Mouse (Mus musculus): Measurements from ENCODE around the gene Ush2a. TPM values are rescaled to one million over a fixed set of nuclear protein-coding genes. Genes with fewer than 3 reads are reported as not detected.

Gene Ush2a
- total and polyA plus RNA-seq, 3 experiments, result under 0.01 to 0.04 TPM; not detected in 1

DNA sequence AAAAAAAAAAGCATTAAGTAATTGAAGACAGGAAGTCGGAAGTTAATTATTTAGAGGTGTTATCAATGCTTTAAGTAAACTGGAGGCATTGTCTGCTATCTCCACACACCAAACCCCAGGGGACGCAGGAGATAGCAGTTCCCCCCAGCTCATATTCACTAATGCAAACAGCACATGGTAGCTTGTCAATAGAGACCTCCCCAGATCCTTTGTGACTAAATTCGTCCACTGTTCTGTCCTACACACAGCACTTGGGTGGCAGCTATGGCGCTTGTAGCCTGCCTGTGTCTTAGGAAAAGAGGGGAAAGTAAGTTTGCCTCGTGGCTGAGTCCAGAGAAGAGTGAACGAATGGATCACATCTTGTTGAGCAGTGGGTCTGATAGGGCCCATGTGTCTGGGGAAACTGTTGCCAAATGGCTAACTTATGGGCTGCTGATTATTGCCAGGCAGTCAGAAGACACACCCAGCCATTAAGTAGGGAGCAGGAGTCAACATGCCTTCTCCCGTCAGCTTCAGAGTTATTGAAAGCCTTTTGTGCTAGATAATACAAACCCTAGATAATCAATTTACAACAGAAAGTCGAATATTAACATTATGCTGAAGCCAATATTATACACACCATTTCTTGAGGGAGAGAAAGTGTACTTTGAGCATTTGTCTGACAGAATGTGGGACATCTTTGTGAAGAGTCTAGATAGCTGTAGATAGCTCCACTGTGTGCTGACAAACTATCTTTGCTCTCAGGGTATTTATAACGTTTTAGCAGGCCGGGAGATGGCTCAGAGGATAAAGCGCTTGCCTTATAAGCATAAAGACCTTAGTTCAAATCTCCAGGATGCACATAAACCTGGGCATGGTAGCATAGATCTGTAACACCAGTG, 568.9 kb downstream of the Ush2a start (continued):
- TF ChIP-seq CHD1 (IDR thresholded peaks at IDR 0.05; ENCODE audit: low read depth, low read length) (no peak), TAL1 (IDR thresholded peaks at IDR 0.05; ENCODE audit: low read length) (peak; percentile 77), MEF2A (IDR thresholded peaks at IDR 0.05; ENCODE audit: extremely low read depth, insufficient replicate concordance, low read depth, low read length, poor library complexity, severe bottlenecking) (peak; percentile 14; the same call in 1 of the 2 replicates), ZKSCAN1 (IDR thresholded peaks at IDR 0.05; ENCODE audit: low read depth, low read length) (0 out of 2 replicates have a peak, but pooled peaks have one; percentile 60), CTCF (IDR thresholded peaks at IDR 0.05 in 2 of 3, conservative IDR thresholded peaks at IDR 0.05 in 1 of 3; ENCODE audit: control insufficient read depth in 1 of 3, insufficient read depth in 1 of 3, low read depth in 2 of 3, low read length in 3 of 3, poor library complexity in 1 of 3, severe bottlenecking in 1 of 3) (no peak), JUND (IDR thresholded peaks at IDR 0.05; ENCODE audit: low read depth, low read length) (no peak), TCF12 (IDR thresholded peaks at IDR 0.05; ENCODE audit: low read depth, low read length) (peak; percentile 95), POLR2A (IDR thresholded peaks at IDR 0.05; ENCODE audit: control insufficient read depth in 1 of 2, insufficient read depth in 1 of 2, low read depth in 1 of 2, low read length in 2 of 2, poor library complexity in 1 of 2) (peak; percentile 46 to 50; a peak in 1 of 4 replicates), ZC3H11A (IDR thresholded peaks at IDR 0.05; ENCODE audit: low read depth, low read length) (no peak), HCFC1 (IDR thresholded peaks at IDR 0.05; ENCODE audit: low read depth, low read length) (0 out of 2 replicates have a peak, but pooled peaks have one; percentile 13), MYC (IDR thresholded peaks at IDR 0.05; ENCODE audit: low read depth, low read length) (peak; percentile 88)

DNA sequence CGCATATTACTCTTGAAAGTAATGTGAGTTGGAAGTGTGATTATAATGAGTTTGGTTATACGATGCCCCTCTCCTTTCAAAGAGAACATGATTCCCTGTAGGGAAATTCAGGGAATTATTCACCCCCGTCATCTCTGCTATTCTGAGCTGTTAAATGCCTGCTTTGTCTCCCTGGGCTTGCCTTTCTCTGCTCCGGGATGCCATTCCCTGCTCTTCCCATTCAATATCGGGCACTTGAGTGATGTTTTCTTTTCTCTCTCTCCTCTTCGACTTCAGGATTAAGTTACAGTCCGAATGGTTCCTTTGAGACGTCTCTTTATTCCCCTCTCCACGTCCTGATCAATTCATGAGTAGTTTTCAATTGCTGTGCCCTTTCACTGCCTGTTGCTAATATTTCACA, 572.1 kb downstream of the Ush2a start:
- peaks cover 0 to 62% of the 10 kb centered on the region in 2 experiments; a peak in 2 of 4 replicates for H3K36me3 ChIP-seq (ENCODE audit: control insufficient read depth in 1 of 2, insufficient read depth in 2 of 2, low read length in 2 of 2)
- no peak overlapping the region for H3K27ac ChIP-seq (ENCODE audit: control insufficient read depth, low read depth, low read length)
- no peaks in the 10 kb centered on the region; the same call in 1 of the 2 replicates for H3K79me2 ChIP-seq (ENCODE audit: control insufficient read depth, insufficient read depth, low read length, poor library complexity)
- H3K27me3 ChIP-seq (ENCODE audit: control insufficient read depth in 1 of 2, insufficient read depth in 2 of 2, low read length in 2 of 2), result no peaks in the 10 kb centered on the region
- H3K9ac ChIP-seq (ENCODE audit: control insufficient read depth, low read depth, low read length, poor library complexity, severe bottlenecking), result no peak overlapping the region
- peaks cover 33 to 57% of the 10 kb centered on the region in 2 experiments for H3K4me1 ChIP-seq (ENCODE audit: control insufficient read depth in 1 of 2, insufficient read depth in 2 of 2, low read length in 2 of 2)
- TF ChIP-seq USF1 (IDR thresholded peaks at IDR 0.05; ENCODE audit: low read depth, low read length) (no peak), HCFC1 (IDR thresholded peaks at IDR 0.05; ENCODE audit: low read depth, low read length) (no peak), ZNF384 (IDR thresholded peaks at IDR 0.05; ENCODE audit: low read depth, low read length) (no peak), POLR2AphosphoS2 (IDR thresholded peaks at IDR 0.05; ENCODE audit: low read length) (no peak)
- H3K4me3 ChIP-seq (ENCODE audit: control insufficient read depth in 1 of 2, insufficient read depth in 1 of 2, low read depth in 2 of 2, low read length in 2 of 2), result no peak overlapping the region
- no peak for DNase-seq (ENCODE audit: low read depth, low spot score)
- no peaks in the 10 kb centered on the region for H3K9me3 ChIP-seq (replicated peaks; ENCODE audit: insufficient read depth, low read length)

- H3K27me3 ChIP-seq (ENCODE audit: control insufficient read depth in 1 of 2, insufficient read depth in 2 of 2, low read length in 2 of 2), result no peaks in the 10 kb centered on the region
Measured at GRCm38 (mm10) chr1:188834770-188835169, 572.9 kb downstream of the Ush2a start.

More at GRCm38 (mm10) chr1:188834770-188835169, 572.9 kb downstream of the Ush2a start:
- H3K79me2 ChIP-seq (ENCODE audit: control insufficient read depth, insufficient read depth, low read length, poor library complexity), result no peaks in the 10 kb centered on the region; the same call in 1 of the 2 replicates
- H3K27ac ChIP-seq (ENCODE audit: control insufficient read depth, low read depth, low read length), result peak overlapping the region; percentile 39
- DNase-seq (ENCODE audit: low read depth, low spot score), result peak; percentile 66
- H3K4me1 ChIP-seq (ENCODE audit: control insufficient read depth in 1 of 2, insufficient read depth in 2 of 2, low read length in 2 of 2), result peaks cover 33 to 52% of the 10 kb centered on the region in 2 experiments
- H3K4me3 ChIP-seq (ENCODE audit: control insufficient read depth in 1 of 2, insufficient read depth in 1 of 2, low read depth in 2 of 2, low read length in 2 of 2), result no peak overlapping the region
- H3K36me3 ChIP-seq (ENCODE audit: control insufficient read depth in 1 of 2, insufficient read depth in 2 of 2, low read length in 2 of 2), result peaks cover 0 to 61% of the 10 kb centered on the region in 2 experiments; a peak in 2 of 4 replicates
- no peaks in the 10 kb centered on the region for H3K9me3 ChIP-seq (replicated peaks; ENCODE audit: insufficient read depth, low read length)
- no peak overlapping the region for H3K9ac ChIP-seq (ENCODE audit: control insufficient read depth, low read depth, low read length, poor library complexity, severe bottlenecking)
- TF ChIP-seq UBTF (IDR thresholded peaks at IDR 0.05; ENCODE audit: borderline replicate concordance, insufficient read depth, low read depth, low read length), result no peak
- TF ChIP-seq ZNF384 (IDR thresholded peaks at IDR 0.05; ENCODE audit: low read depth, low read length), result no peak
- TF ChIP-seq ETS1 (IDR thresholded peaks at IDR 0.05; ENCODE audit: low read depth, low read length), result peak; percentile 50; the same call in 1 of the 2 replicates
- TF ChIP-seq CHD1 (IDR thresholded peaks at IDR 0.05; ENCODE audit: low read depth, low read length), result no peak
- TF ChIP-seq JUND (IDR thresholded peaks at IDR 0.05; ENCODE audit: low read depth, low read length), result no peak
- TF ChIP-seq NELFE (IDR thresholded peaks at IDR 0.05; ENCODE audit: low read depth, low read length), result no peak
- peak; percentile 29 to 69; a peak in 3 of 4 replicates for TF ChIP-seq EP300 (IDR thresholded peaks at IDR 0.05; ENCODE audit: low read depth in 1 of 2, low read length in 2 of 2)
- no peak for TF ChIP-seq ZKSCAN1 (IDR thresholded peaks at IDR 0.05; ENCODE audit: low read depth, low read length)
- peak; percentile 27; the same call in 1 of the 2 replicates for TF ChIP-seq GATA1 (IDR thresholded peaks at IDR 0.05; ENCODE audit: low read depth, low read length)
- TF ChIP-seq ZMIZ1 (IDR thresholded peaks at IDR 0.05; ENCODE audit: low read depth, low read length), result no peak
- no peak for TF ChIP-seq E2F4 (IDR thresholded peaks at IDR 0.05; ENCODE audit: borderline replicate concordance, low read depth, low read length)
- no peak for TF ChIP-seq CTCF (IDR thresholded peaks at IDR 0.05 in 2 of 3, conservative IDR thresholded peaks at IDR 0.05 in 1 of 3; ENCODE audit: control insufficient read depth in 1 of 3, insufficient read depth in 1 of 3, low read depth in 2 of 3, low read length in 3 of 3, poor library complexity in 1 of 3, severe bottlenecking in 1 of 3)
- TF ChIP-seq MXI1 (IDR thresholded peaks at IDR 0.05; ENCODE audit: low read depth, low read length), result no peak
- TF ChIP-seq NRF1 (IDR thresholded peaks at IDR 0.05; ENCODE audit: insufficient read depth, low read depth, low read length, poor library complexity, severe bottlenecking), result no peak
- no peak; the same call in 1 of the 2 replicates for TF ChIP-seq MAFK (IDR thresholded peaks at IDR 0.05; ENCODE audit: borderline replicate concordance, low read depth, low read length)
- peak; percentile 45; the same call in 1 of the 2 replicates for TF ChIP-seq TCF12 (IDR thresholded peaks at IDR 0.05; ENCODE audit: low read depth, low read length)
- TF ChIP-seq MYC (IDR thresholded peaks at IDR 0.05; ENCODE audit: low read depth, low read length), result 0 out of 2 replicates have a peak, but pooled peaks have one; percentile 27

All from MEL (cell line).